Mouse (Mus musculus) heart, embryonic 13.5 days (tissue): ENCODE data around the gene Ptgir. TPM values are rescaled to one million over a fixed set of nuclear protein-coding genes. Genes with fewer than 3 reads are reported as not detected.

Experiments used
- ATAC-seq: fragments of 200-750 bp; cut with Nextera tagmentation; 2 replicates; pipeline ENCODE4 v1.8.0; 2017; ENCODE audit warnings: moderate TSS enrichment; ENCODE audit not compliant: insufficient number of reproducible peaks, low FRiP score, low TSS enrichment; ENCODE audit errors: extremely low read depth
- H3K27ac ChIP-seq: fragments of 300-500 bp; sonication (generic); replicated peaks from 2 replicates; pipeline ENCODE4 v1.5.1; 2015; ENCODE audit warnings: moderate library complexity, mild to moderate bottlenecking, inconsistent platforms
- H3K27me3 ChIP-seq: fragments of 300-500 bp; sonication (generic); replicated peaks from 2 replicates; pipeline ENCODE4 v1.6.1; 2015; ENCODE audit warnings: mild to moderate bottlenecking, inconsistent platforms
- H3K36me3 ChIP-seq: fragments of 300-500 bp; sonication (generic); 2 replicates; pipeline ENCODE4 v1.6.1; 2015; ENCODE audit warnings: mild to moderate bottlenecking, inconsistent platforms
- H3K4me1 ChIP-seq: fragments of 300-500 bp; sonication (generic); 2 replicates; pipeline ENCODE4 v1.6.1; 2015; ENCODE audit warnings: inconsistent platforms
- H3K4me2 ChIP-seq: fragments of 300-500 bp; sonication (generic); 2 replicates; pipeline ENCODE4 v1.6.1; 2015; ENCODE audit warnings: inconsistent platforms, mild to moderate bottlenecking, moderate library complexity
- H3K4me3 ChIP-seq: fragments of 300-500 bp; sonication (generic); 2 replicates; pipeline ENCODE4 v1.5.1; 2015; ENCODE audit warnings: moderate library complexity, mild to moderate bottlenecking, inconsistent platforms
- H3K9ac ChIP-seq: fragments of 300-500 bp; sonication (generic); 2 replicates; pipeline ENCODE4 v1.6.1; 2015; ENCODE audit warnings: inconsistent platforms, mild to moderate bottlenecking, moderate library complexity
- H3K9me3 ChIP-seq: fragments of 300-500 bp; sonication (generic); 2 replicates; pipeline ENCODE4 v1.6.1; 2016; ENCODE audit warnings: inconsistent platforms
- WGBS: fragments of 180-500 bp; shearing (Covaris S2); methylation state at CpG from one replicate; pipeline ENCODE4 v1.1.7; 2015; ENCODE audit warnings: mixed read lengths; 5-methylcytosine and 5-hydroxymethylcytosine counted together
- polyA plus RNA-seq: library from polyadenylated mRNA; unstranded; fragments of >200 nt; fragmentation: Nextera tagmentation; extraction: Ambion mirVana; gene quantifications from 2 replicates; pipeline ENCODE4 v1.2.1, GENCODE M21; 2015

Ptgir gene
- polyA plus RNA-seq, 1 experiment from 2014 or later = 0.32 TPM

GRCm38 (mm10) chr7:16876006-16876405 is 30.3 kb upstream of the Ptgir start:
- Histone ChIP-seq H3K36me3 (peaks cover 38% of the 10 kb centered on the region), H3K9me3 (no peaks in the 10 kb centered on the region), H3K27ac (peak overlapping the region; percentile 98), H3K4me2 (peak overlapping the region; percentile 87), H3K9ac (peak overlapping the region; percentile 97), H3K27me3 (no peaks in the 10 kb centered on the region), H3K4me3 (peak overlapping the region; percentile 88), H3K4me1 (peaks cover 54% of the 10 kb centered on the region)
- 5% methylated on average over 11 of the region's 11 CpGs for WGBS
- ATAC-seq = no peak

GRCm38 (mm10) chr7:16876608-16877007 is 29.7 kb upstream of the Ptgir start:
- peak overlapping the region; percentile 87 for H3K4me2 ChIP-seq
- no peak for ATAC-seq
- peaks cover 57% of the 10 kb centered on the region for H3K4me1 ChIP-seq
- H3K36me3 ChIP-seq = peaks cover 38% of the 10 kb centered on the region
- peak overlapping the region; percentile 88 for H3K4me3 ChIP-seq
- 6% methylated on average over 13 of the region's 13 CpGs for WGBS
- H3K9me3 ChIP-seq = no peaks in the 10 kb centered on the region
- H3K27me3 ChIP-seq = no peaks in the 10 kb centered on the region
- H3K27ac ChIP-seq = peak overlapping the region; percentile 98
- H3K9ac ChIP-seq = peak overlapping the region; percentile 97

GRCm38 (mm10) chr7:16877717-16878116 is 28.6 kb upstream of the Ptgir start:
- WGBS = 71% methylated on average over 3 of the region's 3 CpGs
- peak overlapping the region; percentile 98 for H3K27ac ChIP-seq
- peak overlapping the region; percentile 87 for H3K4me2 ChIP-seq

GRCm38 (mm10) chr7:16879796-16880547 is 26.3 kb upstream of the Ptgir start:
- Histone ChIP-seq H3K9me3 (peaks cover 5% of the 10 kb centered on the region), H3K9ac (peak overlapping the region; percentile 78), H3K4me1 (peaks cover 72% of the 10 kb centered on the region), H3K4me2 (peak overlapping the region; percentile 50), H3K27me3 (peaks cover 7% of the 10 kb centered on the region; the same call in 1 of the 2 replicates), H3K4me3 (0 out of 2 replicates have a peak overlapping the region, but pooled peaks have one; percentile 4), H3K27ac (peak overlapping the region; percentile 98), H3K36me3 (peaks cover 58% of the 10 kb centered on the region)
- 19% methylated on average over 9 of the region's 9 CpGs for WGBS
- ATAC-seq = peak; percentile 48; the same call in 1 of the 2 replicates

More at GRCm38 (mm10) chr7:16877717-16878116, 28.6 kb upstream of the Ptgir start:
- H3K27me3 ChIP-seq = no peaks in the 10 kb centered on the region
- H3K9me3 ChIP-seq = no peaks in the 10 kb centered on the region
- H3K9ac ChIP-seq = no peak overlapping the region
- H3K36me3 ChIP-seq = peaks cover 37% of the 10 kb centered on the region
- no peak overlapping the region for H3K4me3 ChIP-seq
- no peak for ATAC-seq
- H3K4me1 ChIP-seq = peaks cover 68% of the 10 kb centered on the region

- Histone ChIP-seq H3K4me2 (peak overlapping the region; percentile 50), H3K9ac (peak overlapping the region; percentile 78), H3K4me3 (0 out of 2 replicates have a peak overlapping the region, but pooled peaks have one; percentile 4), H3K36me3 (peaks cover 65% of the 10 kb centered on the region), H3K4me1 (peaks cover 78% of the 10 kb centered on the region), H3K27ac (peak overlapping the region; percentile 98), H3K9me3 (peaks cover 11% of the 10 kb centered on the region), H3K27me3 (peaks cover 13% of the 10 kb centered on the region)
- ATAC-seq = no peak
- 16% methylated on average over 5 of the region's 5 CpGs for WGBS
Measured at GRCm38 (mm10) chr7:16880615-16881014, 25.7 kb upstream of the Ptgir start.

- Histone ChIP-seq H3K4me2 (peak overlapping the region; percentile 19), H3K27me3 (peaks cover 25% of the 10 kb centered on the region), H3K4me3 (no peak overlapping the region), H3K9ac (peak overlapping the region; percentile 57), H3K4me1 (peaks cover 56% of the 10 kb centered on the region), H3K36me3 (peaks cover 87% of the 10 kb centered on the region), H3K27ac (peak overlapping the region; percentile 98), H3K9me3 (peaks cover 20% of the 10 kb centered on the region)
- no peak for ATAC-seq
- 78% methylated on average over 6 of the region's 6 CpGs for WGBS
Measured at GRCm38 (mm10) chr7:16883162-16883561, 23.1 kb upstream of the Ptgir start.

- H3K27ac ChIP-seq = no peak overlapping the region
- H3K9ac ChIP-seq = no peak overlapping the region
- peaks cover 25% of the 10 kb centered on the region for H3K27me3 ChIP-seq
- 63% methylated on average over 4 of the region's 4 CpGs for WGBS
- H3K36me3 ChIP-seq = peaks cover 86% of the 10 kb centered on the region
- H3K9me3 ChIP-seq = peaks cover 20% of the 10 kb centered on the region
- no peak overlapping the region for H3K4me2 ChIP-seq
- no peak for ATAC-seq
- H3K4me3 ChIP-seq = no peak overlapping the region
- H3K4me1 ChIP-seq = peaks cover 44% of the 10 kb centered on the region
Measured at GRCm38 (mm10) chr7:16884334-16884733, 22.0 kb upstream of the Ptgir start.

GRCm38 (mm10) chr7:16885271-16885776 is 21.0 kb upstream of the Ptgir start:
- peaks cover 89% of the 10 kb centered on the region for H3K36me3 ChIP-seq
- no peak overlapping the region for H3K27ac ChIP-seq
- no peak for ATAC-seq

GRCm38 (mm10) chr7:16885905-16886304 is 20.4 kb upstream of the Ptgir start:
- H3K4me3 ChIP-seq = peak overlapping the region; percentile 39
- 0 out of 2 replicates have a peak overlapping the region, but pooled peaks have one; percentile 37 for H3K9ac ChIP-seq
- H3K9me3 ChIP-seq = peaks cover 20% of the 10 kb centered on the region
- 48% methylated on average over 59 of the region's 59 CpGs for WGBS
- peaks cover 43% of the 10 kb centered on the region for H3K4me1 ChIP-seq
- no peak overlapping the region for H3K27ac ChIP-seq
- peak overlapping the region; percentile 53; the same call in 1 of the 2 replicates for H3K4me2 ChIP-seq
- peaks cover 86% of the 10 kb centered on the region for H3K36me3 ChIP-seq
- peaks cover 25% of the 10 kb centered on the region for H3K27me3 ChIP-seq
- ATAC-seq = no peak

More at GRCm38 (mm10) chr7:16885271-16885776, 21.0 kb upstream of the Ptgir start:
- WGBS = 14% methylated on average over 88 of the region's 95 CpGs
- Histone ChIP-seq H3K4me2 (peak overlapping the region; percentile 53), H3K9me3 (peaks cover 20% of the 10 kb centered on the region), H3K9ac (peak overlapping the region; percentile 37; the same call in 1 of the 2 replicates), H3K27me3 (peaks cover 25% of the 10 kb centered on the region), H3K4me1 (peaks cover 43% of the 10 kb centered on the region), H3K4me3 (peak overlapping the region; percentile 39)

GRCm38 (mm10) chr7:16890536-16890935 is 15.8 kb upstream of the Ptgir start:
- Histone ChIP-seq H3K27me3 (peaks cover 45% of the 10 kb centered on the region), H3K36me3 (peaks cover 43% of the 10 kb centered on the region), H3K9me3 (peaks cover 10% of the 10 kb centered on the region), H3K4me3 (peak overlapping the region; percentile 43), H3K4me1 (peaks cover 54% of the 10 kb centered on the region), H3K4me2 (peak overlapping the region; percentile 72), H3K27ac (peak overlapping the region; percentile 93), H3K9ac (peak overlapping the region; percentile 69)
- no peak for ATAC-seq
- WGBS = 21% methylated on average over 6 of the region's 6 CpGs

GRCm38 (mm10) chr7:16890944-16891343 is 15.3 kb upstream of the Ptgir start:
- peak overlapping the region; percentile 93 for H3K27ac ChIP-seq
- ATAC-seq = peak; percentile 51; the same call in 1 of the 2 replicates
- H3K9me3 ChIP-seq = peaks cover 6% of the 10 kb centered on the region
- H3K4me1 ChIP-seq = peaks cover 55% of the 10 kb centered on the region
- WGBS = 1% methylated on average over 23 of the region's 23 CpGs
- H3K36me3 ChIP-seq = peaks cover 39% of the 10 kb centered on the region
- peaks cover 42% of the 10 kb centered on the region for H3K27me3 ChIP-seq
- peak overlapping the region; percentile 69 for H3K9ac ChIP-seq
- H3K4me2 ChIP-seq = peak overlapping the region; percentile 72
- peak overlapping the region; percentile 43 for H3K4me3 ChIP-seq
